Mouse (Mus musculus) forebrain, postnatal 0 days (tissue): ENCODE results near the gene Tdrd7. TPM values are rescaled to one million over a fixed set of nuclear protein-coding genes. Genes with fewer than 3 reads are reported as not detected.

Experiments
- ATAC-seq: fragments of 200-750 bp; cut with Nextera tagmentation; 2 replicates; pipeline ENCODE4 v1.8.0; 2017; ENCODE audit warnings: mild to moderate bottlenecking, moderate library complexity
- DNase-seq: peaks from one replicate; pipeline ENCODE4 v3.0.0-alpha.2; 2015
- H3K27ac ChIP-seq: fragments of 300-500 bp; sonication (generic); 2 replicates; pipeline ENCODE4 v1.5.1; 2014; ENCODE audit warnings: low read depth, mild to moderate bottlenecking, antibody characterized with exemption, low read length, moderate library complexity, mixed read lengths
- H3K27me3 ChIP-seq: fragments of 300-500 bp; sonication (generic); 2 replicates; pipeline ENCODE4 v1.6.1; 2014; ENCODE audit warnings: mild to moderate bottlenecking, low read length, mixed read lengths; ENCODE audit not compliant: insufficient read depth
- H3K36me3 ChIP-seq: fragments of 300-500 bp; sonication (generic); 2 replicates; pipeline ENCODE4 v1.6.1; 2014; ENCODE audit warnings: mild to moderate bottlenecking, moderate library complexity; ENCODE audit not compliant: insufficient read depth
- H3K4me1 ChIP-seq: fragments of 300-500 bp; sonication (generic); 2 replicates; pipeline ENCODE4 v1.6.1; 2014; ENCODE audit warnings: antibody characterized with exemption; ENCODE audit not compliant: insufficient read depth
- H3K4me2 ChIP-seq: fragments of 300-500 bp; sonication (generic); 2 replicates; pipeline ENCODE4 v1.6.1; 2014; ENCODE audit warnings: low read depth, mild to moderate bottlenecking, moderate library complexity
- H3K4me3 ChIP-seq: fragments of 300-500 bp; sonication (generic); 2 replicates; pipeline ENCODE4 v1.5.1; 2014; ENCODE audit warnings: low read depth, low read length, mixed read lengths
- H3K9ac ChIP-seq: fragments of 300-500 bp; sonication (generic); 2 replicates; pipeline ENCODE4 v1.6.1; 2014; ENCODE audit warnings: mild to moderate bottlenecking
- H3K9me3 ChIP-seq: fragments of 300-500 bp; sonication (generic); 2 replicates; pipeline ENCODE4 v1.6.1; 2016; ENCODE audit warnings: low read length
- CTCF ChIP-seq: sonication (generic); IDR thresholded peaks from 2 replicates; pipeline ENCODE4 v1.5.1; 2016; ENCODE audit warnings: antibody characterized with exemption, control low read depth, low read depth
- WGBS: fragments of 180-500 bp; shearing (Covaris S2); extraction: QIAGEN DNeasy Blood & Tissue Kit; methylation state at CpG from one replicate; pipeline ENCODE4 v1.1.7; 2014; 5-methylcytosine and 5-hydroxymethylcytosine counted together
- polyA plus RNA-seq: library from polyadenylated mRNA; unstranded; fragments of >200 nt; fragmentation: Nextera tagmentation; extraction: Ambion mirVana; gene quantifications from 2 replicates; pipeline ENCODE4 v1.2.1, GENCODE M21; 2015
- total RNA-seq: library from RNA; depleted of rRNA; stranded (reverse); fragments of >200 nt; gene quantifications from 2 replicates; pipeline ENCODE4 v1.2.3, GENCODE M21; 2014

Tdrd7 gene
- total and polyA plus RNA-seq, 2 experiments from 2014 or later, result 21.3 to 39.1 TPM

GRCm38 (mm10) chr4:46043361-46043760 is 78.2 kb downstream of the Tdrd7 start:
- Histone ChIP-seq H3K9me3 (no peaks in the 10 kb centered on the region), H3K4me2 (no peak overlapping the region), H3K4me1 (no peaks in the 10 kb centered on the region), H3K27ac (no peak overlapping the region), H3K4me3 (no peak overlapping the region), H3K36me3 (no peaks in the 10 kb centered on the region), H3K27me3 (peaks cover 22% of the 10 kb centered on the region), H3K9ac (no peak overlapping the region)
- ATAC-seq, result no peak
- no peak for TF ChIP-seq CTCF
- no peak for DNase-seq
- WGBS, result 69% methylated on average over 8 of the region's 8 CpGs

- no peak for TF ChIP-seq CTCF
- H3K27ac ChIP-seq, result no peak overlapping the region
- 56% methylated on average over 4 of the region's 4 CpGs for WGBS
- H3K27me3 ChIP-seq, result no peaks in the 10 kb centered on the region
- H3K36me3 ChIP-seq, result no peaks in the 10 kb centered on the region
- H3K4me3 ChIP-seq, result no peak overlapping the region
- ATAC-seq, result no peak
- no peak overlapping the region for H3K9ac ChIP-seq
- H3K9me3 ChIP-seq, result no peaks in the 10 kb centered on the region
- no peak overlapping the region for H3K4me2 ChIP-seq
- H3K4me1 ChIP-seq, result no peaks in the 10 kb centered on the region
- no peak for DNase-seq
These were observed 82.8 kb downstream of the Tdrd7 start for GRCm38 (mm10) chr4:46047971-46048370.

GRCm38 (mm10) chr4:46048418-46048817 is 83.3 kb downstream of the Tdrd7 start:
- H3K4me2 ChIP-seq, result no peak overlapping the region
- no peak for TF ChIP-seq CTCF
- H3K36me3 ChIP-seq, result no peaks in the 10 kb centered on the region
- no peak overlapping the region for H3K4me3 ChIP-seq
- 83% methylated on average over 7 of the region's 7 CpGs for WGBS
- ATAC-seq (no peak), DNase-seq (no peak)
- no peaks in the 10 kb centered on the region for H3K4me1 ChIP-seq
- H3K9ac ChIP-seq, result no peak overlapping the region
- no peaks in the 10 kb centered on the region for H3K9me3 ChIP-seq
- no peaks in the 10 kb centered on the region for H3K27me3 ChIP-seq
- no peak overlapping the region for H3K27ac ChIP-seq

GRCm38 (mm10) chr4:46053323-46054107 is 88.4 kb downstream of the Tdrd7 start:
- Histone ChIP-seq H3K9me3 (0 out of 2 replicates have a peak, but pooled peaks cover 5% of the 10 kb centered on the region), H3K4me3 (no peak overlapping the region), H3K4me2 (no peak overlapping the region), H3K27me3 (no peaks in the 10 kb centered on the region), H3K36me3 (no peaks in the 10 kb centered on the region), H3K4me1 (no peaks in the 10 kb centered on the region), H3K27ac (no peak overlapping the region), H3K9ac (no peak overlapping the region)
- no peak for ATAC-seq
- no peak for TF ChIP-seq CTCF
- WGBS, result 81% methylated on average over 9 of the region's 9 CpGs
- DNase-seq, result no peak

GRCm38 (mm10) chr4:46056163-46056562 is 91.0 kb downstream of the Tdrd7 start:
- no peak overlapping the region for H3K4me3 ChIP-seq
- H3K27me3 ChIP-seq, result no peaks in the 10 kb centered on the region
- no peaks in the 10 kb centered on the region for H3K36me3 ChIP-seq
- no peak for ATAC-seq
- TF ChIP-seq CTCF, result no peak
- H3K27ac ChIP-seq, result no peak overlapping the region
- no peak overlapping the region for H3K4me2 ChIP-seq
- no peak overlapping the region for H3K9ac ChIP-seq
- H3K9me3 ChIP-seq, result 0 out of 2 replicates have a peak, but pooled peaks cover 5% of the 10 kb centered on the region
- 75% methylated on average over 5 of the region's 5 CpGs for WGBS
- no peaks in the 10 kb centered on the region for H3K4me1 ChIP-seq
- no peak for DNase-seq

GRCm38 (mm10) chr4:46061259-46061962 is 96.3 kb downstream of the Tdrd7 start:
- Histone ChIP-seq H3K4me3 (no peak overlapping the region), H3K36me3 (no peaks in the 10 kb centered on the region), H3K9ac (no peak overlapping the region), H3K4me1 (no peaks in the 10 kb centered on the region), H3K27ac (peak overlapping the region; percentile 2; the same call in 1 of the 2 replicates), H3K4me2 (no peak overlapping the region), H3K9me3 (0 out of 2 replicates have a peak, but pooled peaks cover 5% of the 10 kb centered on the region), H3K27me3 (no peaks in the 10 kb centered on the region)
- ATAC-seq (peak; percentile 66), DNase-seq (peak; percentile 28)
- WGBS, result 72% methylated on average over 12 of the region's 12 CpGs
- no peak for TF ChIP-seq CTCF

GRCm38 (mm10) chr4:46063841-46064240 is 98.7 kb downstream of the Tdrd7 start:
- DNase-seq (no peak), ATAC-seq (no peak)
- no peaks in the 10 kb centered on the region for H3K36me3 ChIP-seq
- no peak overlapping the region for H3K4me2 ChIP-seq
- no peak for TF ChIP-seq CTCF
- no peaks in the 10 kb centered on the region for H3K4me1 ChIP-seq
- no peak overlapping the region for H3K4me3 ChIP-seq
- H3K27me3 ChIP-seq, result no peaks in the 10 kb centered on the region
- H3K27ac ChIP-seq, result no peak overlapping the region
- H3K9ac ChIP-seq, result no peak overlapping the region
- WGBS, result 78% methylated on average over 4 of the region's 4 CpGs
- no peaks in the 10 kb centered on the region for H3K9me3 ChIP-seq
